Mouse (Mus musculus) kidney, embryonic 14.5 days (tissue): Measurements from ENCODE around the gene Lrg1. TPM values are rescaled to one million over a fixed set of nuclear protein-coding genes. Genes with fewer than 3 reads are reported as not detected.
A peak's percentile ranks its signal among the peaks of the same experiment; 100 is the strongest.

Experiments
- ATAC-seq: fragments of 200-750 bp; cut with Nextera tagmentation; 2 replicates; pipeline ENCODE4 v1.8.0; 2017; ENCODE audit warnings: moderate number of reproducible peaks, mild to moderate bottlenecking, moderate TSS enrichment, moderate library complexity; ENCODE audit not compliant: low FRiP score, low TSS enrichment
- H3K27ac ChIP-seq: fragments of 300-500 bp; sonication (generic); 2 replicates; pipeline ENCODE4 v1.5.1; 2014; ENCODE audit warnings: low read depth, mild to moderate bottlenecking, low read length, moderate library complexity, mixed read lengths
- H3K27me3 ChIP-seq: fragments of 300-500 bp; sonication (generic); 2 replicates; pipeline ENCODE4 v1.6.1; 2014; ENCODE audit warnings: mild to moderate bottlenecking, low read length; ENCODE audit not compliant: control insufficient read depth, insufficient read depth
- H3K36me3 ChIP-seq: fragments of 300-500 bp; sonication (generic); 2 replicates; pipeline ENCODE4 v1.6.1; 2014; ENCODE audit warnings: low read length, mixed read lengths; ENCODE audit not compliant: control insufficient read depth, insufficient read depth
- H3K4me1 ChIP-seq: fragments of 300-500 bp; sonication (generic); 2 replicates; pipeline ENCODE4 v1.6.1; 2014; ENCODE audit warnings: low read length, mixed read lengths; ENCODE audit not compliant: control insufficient read depth, insufficient read depth
- H3K4me2 ChIP-seq: fragments of 300-500 bp; sonication (generic); replicated peaks from 2 replicates; pipeline ENCODE4 v1.6.1; 2014; ENCODE audit warnings: low read depth, mild to moderate bottlenecking, low read length
- H3K4me3 ChIP-seq: fragments of 300-500 bp; sonication (generic); 2 replicates; pipeline ENCODE4 v1.5.1; 2014; ENCODE audit warnings: mild to moderate bottlenecking, low read length
- H3K9ac ChIP-seq: fragments of 300-500 bp; sonication (generic); 2 replicates; pipeline ENCODE4 v1.6.1; 2014; ENCODE audit warnings: low read depth, mild to moderate bottlenecking, low read length, moderate library complexity
- H3K9me3 ChIP-seq: fragments of 300-500 bp; sonication (generic); 2 replicates; pipeline ENCODE4 v1.6.1; 2016; ENCODE audit warnings: low read length; ENCODE audit not compliant: control insufficient read depth
- WGBS: fragments of 180-500 bp; shearing (Covaris S2); extraction: QIAGEN DNeasy Blood & Tissue Kit; methylation state at CpG from one replicate; pipeline ENCODE4 v1.1.7; 2014; 5-methylcytosine and 5-hydroxymethylcytosine counted together
- polyA plus RNA-seq: library from polyadenylated mRNA; unstranded; fragments of >200 nt; fragmentation: Nextera tagmentation; extraction: Ambion mirVana; gene quantifications from 2 replicates; pipeline ENCODE4 v1.2.1, GENCODE M21; 2014

The Lrg1 gene
- polyA plus RNA-seq, 1 experiment from 2014 or later = not detected

- H3K36me3 ChIP-seq = peaks cover 85% of the 10 kb centered on the region
- no peak overlapping the region for H3K4me2 ChIP-seq
- no peaks in the 10 kb centered on the region for H3K27me3 ChIP-seq
- H3K27ac ChIP-seq = no peak overlapping the region
- no peaks in the 10 kb centered on the region for H3K4me1 ChIP-seq
- WGBS = 92% methylated on average over 15 of the region's 15 CpGs
- no peak overlapping the region for H3K9ac ChIP-seq
- no peaks in the 10 kb centered on the region for H3K9me3 ChIP-seq
- H3K4me3 ChIP-seq = no peak overlapping the region
- no peak for ATAC-seq
These were observed 22.9 kb downstream of the Lrg1 start for GRCm38 (mm10) chr17:56098711-56099572.

- ATAC-seq = no peak
- no peak overlapping the region for H3K9ac ChIP-seq
- H3K4me3 ChIP-seq = no peak overlapping the region
- H3K4me1 ChIP-seq = no peaks in the 10 kb centered on the region
- no peaks in the 10 kb centered on the region for H3K27me3 ChIP-seq
- no peaks in the 10 kb centered on the region for H3K9me3 ChIP-seq
- no peak overlapping the region for H3K4me2 ChIP-seq
- H3K36me3 ChIP-seq = peaks cover 85% of the 10 kb centered on the region
- 89% methylated on average over 8 of the region's 8 CpGs for WGBS
- H3K27ac ChIP-seq = no peak overlapping the region
These were observed 23.6 kb downstream of the Lrg1 start for GRCm38 (mm10) chr17:56098180-56098579.

- H3K4me3 ChIP-seq = no peak overlapping the region
- no peaks in the 10 kb centered on the region for H3K9me3 ChIP-seq
- no peak overlapping the region for H3K27ac ChIP-seq
- no peak overlapping the region for H3K4me2 ChIP-seq
- ATAC-seq = no peak
- no peaks in the 10 kb centered on the region for H3K4me1 ChIP-seq
- no peak overlapping the region for H3K9ac ChIP-seq
- H3K27me3 ChIP-seq = no peaks in the 10 kb centered on the region
- peaks cover 78% of the 10 kb centered on the region for H3K36me3 ChIP-seq
- 93% methylated on average over 12 of the region's 12 CpGs for WGBS
These were observed 24.9 kb downstream of the Lrg1 start for GRCm38 (mm10) chr17:56096883-56097282.

- no peaks in the 10 kb centered on the region for H3K27me3 ChIP-seq
- H3K9me3 ChIP-seq = no peaks in the 10 kb centered on the region
- WGBS = 96% methylated on average over 1 of the region's 1 CpGs
- H3K9ac ChIP-seq = no peak overlapping the region
- H3K27ac ChIP-seq = no peak overlapping the region
- peaks cover 65% of the 10 kb centered on the region for H3K36me3 ChIP-seq
- H3K4me1 ChIP-seq = no peaks in the 10 kb centered on the region
- H3K4me2 ChIP-seq = no peak overlapping the region
- no peak for ATAC-seq
- no peak overlapping the region for H3K4me3 ChIP-seq
These were observed 29.0 kb downstream of the Lrg1 start for GRCm38 (mm10) chr17:56092794-56093193.

GRCm38 (mm10) chr17:56092312-56092711 is 29.5 kb downstream of the Lrg1 start:
- H3K27ac ChIP-seq = no peak overlapping the region
- no peaks in the 10 kb centered on the region for H3K27me3 ChIP-seq
- no peaks in the 10 kb centered on the region for H3K4me1 ChIP-seq
- 60% methylated on average over 1 of the region's 1 CpGs for WGBS
- no peak overlapping the region for H3K9ac ChIP-seq
- H3K9me3 ChIP-seq = no peaks in the 10 kb centered on the region
- no peak overlapping the region for H3K4me2 ChIP-seq
- no peak overlapping the region for H3K4me3 ChIP-seq
- no peak for ATAC-seq
- peaks cover 64% of the 10 kb centered on the region for H3K36me3 ChIP-seq

GRCm38 (mm10) chr17:56080781-56081585 is 40.8 kb downstream of the Lrg1 start:
- Histone ChIP-seq H3K4me2 (peak overlapping the region; percentile 97), H3K27ac (no peak overlapping the region), H3K9ac (peak overlapping the region; percentile 85), H3K4me3 (peak overlapping the region; percentile 90), H3K9me3 (no peaks in the 10 kb centered on the region), H3K27me3 (no peaks in the 10 kb centered on the region), H3K36me3 (peaks cover 21% of the 10 kb centered on the region; the same call in 1 of the 2 replicates), H3K4me1 (peaks cover 16% of the 10 kb centered on the region)
- ATAC-seq = peak; percentile 45
- WGBS = 6% methylated on average over 8 of the region's 8 CpGs

GRCm38 (mm10) chr17:56079921-56080320 is 41.9 kb downstream of the Lrg1 start:
- no peak; the same call in 1 of the 2 replicates for ATAC-seq
- Histone ChIP-seq H3K4me1 (peaks cover 20% of the 10 kb centered on the region), H3K27ac (no peak overlapping the region), H3K9me3 (no peaks in the 10 kb centered on the region), H3K4me3 (peak overlapping the region; percentile 90), H3K36me3 (peaks cover 15% of the 10 kb centered on the region; the same call in 1 of the 2 replicates), H3K27me3 (no peaks in the 10 kb centered on the region), H3K9ac (peak overlapping the region; percentile 85), H3K4me2 (peak overlapping the region; percentile 97)
- WGBS = under 1% methylated on average over 10 of the region's 11 CpGs

GRCm38 (mm10) chr17:56078880-56079795 is 42.7 kb downstream of the Lrg1 start, which contains the start of gene Hdgfl2:
Hdgfl2 (plus strand) TSS chr17:56079634.
- ATAC-seq = peak; percentile 93
- peak within 1 kb of the TSS; percentile 97 for H3K4me2 ChIP-seq
- no peaks in the 10 kb centered on the region for H3K27me3 ChIP-seq
- H3K27ac ChIP-seq = no peak within 1 kb of the TSS
- H3K9me3 ChIP-seq = no peaks in the 10 kb centered on the region
- H3K4me3 ChIP-seq = peak within 1 kb of the TSS; percentile 90
- H3K36me3 ChIP-seq = peaks cover 10% of the 10 kb centered on the region; the same call in 1 of the 2 replicates
- peak within 1 kb of the TSS; percentile 85 for H3K9ac ChIP-seq
- under 1% methylated on average over 61 of the region's 61 CpGs for WGBS
- peaks cover 22% of the 10 kb centered on the region for H3K4me1 ChIP-seq
